Mouse (Mus musculus) limb, embryonic 10.5 days (tissue): Measurements from ENCODE around the gene Stub1. TPM values are rescaled to one million over a fixed set of nuclear protein-coding genes. Genes with fewer than 3 reads are reported as not detected.
"Not testable (repeated sequence)": the region's sequence is repeated elsewhere in the genome, so short reads cannot be mapped to it uniquely, and the experiment has no call there.

Experiments
- DNase-seq: peaks from one replicate; pipeline ENCODE4 v3.0.0-alpha.2; 2017; ENCODE audit warnings: low spot score
- H3K27ac ChIP-seq: fragments of 300-500 bp; sonication (generic); 2 replicates; pipeline ENCODE4 v1.5.1; 2016; ENCODE audit warnings: mild to moderate bottlenecking
- H3K27me3 ChIP-seq: fragments of 300-500 bp; sonication (generic); 2 replicates; pipeline ENCODE4 v1.6.1; 2016; ENCODE audit warnings: low read depth, mild to moderate bottlenecking; ENCODE audit not compliant: poor library complexity, severe bottlenecking
- H3K36me3 ChIP-seq: fragments of 300-500 bp; sonication (generic); 2 replicates; pipeline ENCODE4 v1.6.1; 2016; ENCODE audit warnings: mild to moderate bottlenecking, moderate library complexity
- H3K4me1 ChIP-seq: fragments of 300-500 bp; sonication (generic); 2 replicates; pipeline ENCODE4 v1.6.1; 2016
- H3K4me3 ChIP-seq: fragments of 300-500 bp; sonication (generic); 2 replicates; pipeline ENCODE4 v1.5.1; 2016; ENCODE audit warnings: mild to moderate bottlenecking, moderate library complexity
- H3K9me3 ChIP-seq: fragments of 300-500 bp; sonication (generic); replicated peaks from 2 replicates; pipeline ENCODE4 v1.6.1; 2016; ENCODE audit warnings: mild to moderate bottlenecking
- WGBS: fragments of 180-500 bp; shearing (Covaris S2); methylation state at CpG from one replicate; pipeline ENCODE4 v1.1.7; 2016; 5-methylcytosine and 5-hydroxymethylcytosine counted together
- polyA plus RNA-seq: library from polyadenylated mRNA; unstranded; fragments of >200 nt; fragmentation: Nextera tagmentation; extraction: Ambion mirVana; gene quantifications from 2 replicates; pipeline ENCODE4 v1.2.1, GENCODE M21; 2016

Stub1 gene
- polyA plus RNA-seq, 1 experiment from 2014 or later = 408 TPM

GRCm38 (mm10) chr17:25875171-25876136 is 42.2 kb upstream of the Stub1 start:
- 2% methylated on average over 59 of the region's 59 CpGs for WGBS
- Histone ChIP-seq H3K36me3 (peaks cover 36% of the 10 kb centered on the region), H3K27me3 (no peaks in the 10 kb centered on the region), H3K4me3 (peak overlapping the region; percentile 92), H3K4me1 (peaks cover 61% of the 10 kb centered on the region), H3K9me3 (no peaks in the 10 kb centered on the region), H3K27ac (peak overlapping the region; percentile 92)
- DNase-seq = peak; percentile 91

GRCm38 (mm10) chr17:25874721-25875170 is 41.5 kb upstream of the Stub1 start, which contains the start of gene Mettl26:
TSS of gene Mettl26 (plus strand) at chr17:25875074.
- DNase-seq = peak; percentile 96
- H3K27me3 ChIP-seq = no peaks in the 10 kb centered on the region
- H3K4me1 ChIP-seq = peaks cover 54% of the 10 kb centered on the region
- H3K36me3 ChIP-seq = peaks cover 31% of the 10 kb centered on the region
- H3K9me3 ChIP-seq = no peaks in the 10 kb centered on the region
- under 1% methylated on average over 25 of the region's 25 CpGs for WGBS
- H3K4me3 ChIP-seq = peak within 1 kb of the TSS; percentile 92
- peak within 1 kb of the TSS; percentile 92 for H3K27ac ChIP-seq

GRCm38 (mm10) chr17:25874148-25874720 is 41.0 kb upstream of the Stub1 start:
- Histone ChIP-seq H3K9me3 (no peaks in the 10 kb centered on the region), H3K27me3 (no peaks in the 10 kb centered on the region), H3K4me3 (peak overlapping the region; percentile 92), H3K27ac (peak overlapping the region; percentile 92), H3K36me3 (peaks cover 27% of the 10 kb centered on the region), H3K4me1 (peaks cover 49% of the 10 kb centered on the region)
- DNase-seq = peak; percentile 47
- 12% methylated on average over 14 of the region's 14 CpGs for WGBS

GRCm38 (mm10) chr17:25873405-25874147 is 40.4 kb upstream of the Stub1 start:
- Histone ChIP-seq H3K9me3 (no peaks in the 10 kb centered on the region), H3K27me3 (no peaks in the 10 kb centered on the region), H3K4me3 (peak overlapping the region; percentile 92), H3K4me1 (peaks cover 49% of the 10 kb centered on the region), H3K36me3 (peaks cover 20% of the 10 kb centered on the region), H3K27ac (peak overlapping the region; percentile 92; the same call in 1 of the 2 replicates)
- 82% methylated on average over 11 of the region's 11 CpGs for WGBS
- DNase-seq = no peak

GRCm38 (mm10) chr17:25872676-25873075 is 39.5 kb upstream of the Stub1 start:
- no peaks in the 10 kb centered on the region for H3K9me3 ChIP-seq
- no peaks in the 10 kb centered on the region for H3K27me3 ChIP-seq
- peaks cover 11% of the 10 kb centered on the region for H3K36me3 ChIP-seq
- peaks cover 51% of the 10 kb centered on the region for H3K4me1 ChIP-seq
- no peak overlapping the region for H3K27ac ChIP-seq
- DNase-seq = no peak
- 81% methylated on average over 3 of the region's 3 CpGs for WGBS
- no peak overlapping the region for H3K4me3 ChIP-seq

- H3K36me3 ChIP-seq, H3K9me3 ChIP-seq, H3K4me3 ChIP-seq, DNase-seq, H3K27me3 ChIP-seq, H3K27ac ChIP-seq: not testable (repeated sequence)
- H3K4me1 ChIP-seq = peaks cover 47% of the 10 kb centered on the region
These were observed 38.4 kb upstream of the Stub1 start for GRCm38 (mm10) chr17:25871566-25871965.

- no peaks in the 10 kb centered on the region for H3K27me3 ChIP-seq
- H3K4me1 ChIP-seq = peaks cover 39% of the 10 kb centered on the region
- no peak for DNase-seq
- H3K9me3 ChIP-seq = no peaks in the 10 kb centered on the region
- H3K36me3 ChIP-seq = no peaks in the 10 kb centered on the region
- WGBS = 85% methylated on average over 2 of the region's 2 CpGs
- H3K4me3 ChIP-seq = no peak overlapping the region
- H3K27ac ChIP-seq = no peak overlapping the region
These were observed 36.8 kb upstream of the Stub1 start for GRCm38 (mm10) chr17:25869954-25870353.

- H3K9me3 ChIP-seq = no peaks in the 10 kb centered on the region
- 89% methylated on average over 8 of the region's 8 CpGs for WGBS
- H3K27me3 ChIP-seq = no peaks in the 10 kb centered on the region
- no peak overlapping the region for H3K27ac ChIP-seq
- no peaks in the 10 kb centered on the region for H3K36me3 ChIP-seq
- no peak for DNase-seq
- no peak overlapping the region for H3K4me3 ChIP-seq
- H3K4me1 ChIP-seq = peaks cover 37% of the 10 kb centered on the region
These were observed 36.3 kb upstream of the Stub1 start for GRCm38 (mm10) chr17:25869498-25869897.

- no peak for DNase-seq
- whole genome bisulfite sequencing = under 1% methylated on average over 24 of the region's 24 CpGs
These were observed 35.5 kb upstream of the Stub1 start, which contains the start of gene Mcrip2 for GRCm38 (mm10) chr17:25868601-25869191. TSS of gene Mcrip2 (minus strand) at chr17:25868764.

GRCm38 (mm10) chr17:25867836-25868600 is 34.8 kb upstream of the Stub1 start:
- H3K4me1 ChIP-seq = peaks cover 24% of the 10 kb centered on the region
- H3K27me3 ChIP-seq = no peaks in the 10 kb centered on the region
- H3K4me3 ChIP-seq = peak overlapping the region; percentile 78
- peak overlapping the region; percentile 71 for H3K27ac ChIP-seq
- H3K36me3 ChIP-seq = no peaks in the 10 kb centered on the region
- no peaks in the 10 kb centered on the region for H3K9me3 ChIP-seq
- DNase-seq = peak; percentile 83
- 1% methylated on average over 42 of the region's 42 CpGs for WGBS

More at GRCm38 (mm10) chr17:25868601-25869191, 35.5 kb upstream of the Stub1 start, which contains the start of gene Mcrip2:
- Histone ChIP-seq H3K36me3 (no peaks in the 10 kb centered on the region), H3K27me3 (no peaks in the 10 kb centered on the region), H3K4me1 (peaks cover 29% of the 10 kb centered on the region), H3K9me3 (no peaks in the 10 kb centered on the region), H3K4me3 (peak within 1 kb of the TSS; percentile 78), H3K27ac (peak within 1 kb of the TSS; percentile 71)

- DNase-seq = no peak
- H3K27me3 ChIP-seq = no peaks in the 10 kb centered on the region
- peak overlapping the region; percentile 71 for H3K27ac ChIP-seq
- H3K4me1 ChIP-seq = peaks cover 24% of the 10 kb centered on the region
- 10% methylated on average over 7 of the region's 7 CpGs for WGBS
- H3K9me3 ChIP-seq = no peaks in the 10 kb centered on the region
- peak overlapping the region; percentile 78 for H3K4me3 ChIP-seq
- H3K36me3 ChIP-seq = no peaks in the 10 kb centered on the region
These were observed 34.3 kb upstream of the Stub1 start for GRCm38 (mm10) chr17:25867509-25867835.

GRCm38 (mm10) chr17:25866172-25866571 is 33.0 kb upstream of the Stub1 start:
- Histone ChIP-seq H3K4me3 (no peak overlapping the region), H3K4me1 (peaks cover 35% of the 10 kb centered on the region)
- 94% methylated on average over 3 of the region's 3 CpGs for WGBS

More at GRCm38 (mm10) chr17:25866172-25866571, 33.0 kb upstream of the Stub1 start:
- no peaks in the 10 kb centered on the region for H3K36me3 ChIP-seq
- no peaks in the 10 kb centered on the region for H3K9me3 ChIP-seq
- no peak overlapping the region for H3K27ac ChIP-seq
- no peaks in the 10 kb centered on the region for H3K27me3 ChIP-seq
- no peak for DNase-seq
